Mouse (Mus musculus) midbrain, embryonic 14.5 days (tissue): ENCODE measurements around the gene Zfp462. TPM values are rescaled to one million over a fixed set of nuclear protein-coding genes. Genes with fewer than 3 reads are reported as not detected.

Source experiments
- ATAC-seq: fragments of 200-750 bp; cut with Nextera tagmentation; 2 replicates; pipeline ENCODE4 v1.8.0; 2017; ENCODE audit warnings: moderate number of reproducible peaks, moderate library complexity; ENCODE audit not compliant: low FRiP score, low TSS enrichment
- DNase-seq: peaks from one replicate; pipeline ENCODE4 v3.0.0-alpha.2; 2015
- H3K27ac ChIP-seq: fragments of 300-500 bp; sonication (generic); replicated peaks from 2 replicates; pipeline ENCODE4 v1.5.1; 2014; ENCODE audit warnings: mild to moderate bottlenecking, low read depth, low read length, moderate library complexity
- H3K27me3 ChIP-seq: fragments of 300-500 bp; sonication (generic); 2 replicates; pipeline ENCODE4 v1.6.1; 2014; ENCODE audit warnings: low read length, control low read depth, mixed read lengths; ENCODE audit not compliant: control insufficient read depth, insufficient read depth
- H3K36me3 ChIP-seq: fragments of 300-500 bp; sonication (generic); 2 replicates; pipeline ENCODE4 v1.6.1; 2014; ENCODE audit warnings: low read length, control low read depth; ENCODE audit not compliant: control insufficient read depth, insufficient read depth
- H3K4me1 ChIP-seq: fragments of 300-500 bp; sonication (generic); 2 replicates; pipeline ENCODE4 v1.6.1; 2014; ENCODE audit warnings: mild to moderate bottlenecking, antibody characterized with exemption, low read length, control low read depth; ENCODE audit not compliant: control insufficient read depth, insufficient read depth
- H3K4me2 ChIP-seq: fragments of 300-500 bp; sonication (generic); 2 replicates; pipeline ENCODE4 v1.6.1; 2014; ENCODE audit warnings: mild to moderate bottlenecking, low read length, moderate library complexity
- H3K4me3 ChIP-seq: fragments of 300-500 bp; sonication (generic); replicated peaks from 2 replicates; pipeline ENCODE4 v1.5.1; 2014; ENCODE audit warnings: low read depth, low read length
- H3K9ac ChIP-seq: fragments of 300-500 bp; sonication (generic); replicated peaks from 2 replicates; pipeline ENCODE4 v1.6.1; 2014; ENCODE audit warnings: mild to moderate bottlenecking, low read length, moderate library complexity
- H3K9me3 ChIP-seq: fragments of 300-500 bp; sonication (generic); 2 replicates; pipeline ENCODE4 v1.6.1; 2016; ENCODE audit warnings: low read length, control low read depth, mixed read lengths; ENCODE audit not compliant: control insufficient read depth
- WGBS: fragments of 180-500 bp; shearing (Covaris S2); extraction: QIAGEN DNeasy Blood & Tissue Kit; methylation state at CpG from one replicate; pipeline ENCODE4 v1.1.7; 2014; 5-methylcytosine and 5-hydroxymethylcytosine counted together
- polyA plus RNA-seq: library from polyadenylated mRNA; unstranded; fragments of >200 nt; fragmentation: Nextera tagmentation; extraction: Ambion mirVana; gene quantifications from 2 replicates; pipeline ENCODE4 v1.2.1, GENCODE M21; 2014

Gene Zfp462
- polyA plus RNA-seq, 1 experiment from 2014 or later = 19.6 TPM

DNA sequence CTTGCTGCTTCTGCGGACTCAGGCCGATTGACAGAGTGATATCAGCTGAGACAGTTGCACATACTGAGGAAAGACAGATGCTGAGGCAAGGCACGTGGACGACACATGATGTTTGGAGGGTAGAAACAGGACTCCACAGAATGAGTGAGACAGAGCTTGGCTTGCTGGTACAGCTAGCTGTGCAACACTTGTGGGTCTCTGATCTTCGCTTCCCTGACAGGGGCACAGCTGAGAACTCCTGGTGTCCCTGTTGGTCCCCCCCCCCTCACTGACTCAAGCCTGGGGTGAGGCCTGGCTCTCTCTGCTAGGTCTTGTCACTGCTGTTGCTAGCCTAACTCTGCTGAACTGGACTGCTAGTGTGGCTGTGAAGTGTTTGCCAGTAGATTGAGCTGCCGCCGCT, 18.7 kb downstream of the Zfp462 start:
- peaks cover 29% of the 10 kb centered on the region for H3K36me3 ChIP-seq
- H3K27ac ChIP-seq = no peak overlapping the region
- DNase-seq = no peak
- WGBS = 84% methylated on average over 7 of the region's 7 CpGs
- H3K27me3 ChIP-seq = no peaks in the 10 kb centered on the region
- no peak overlapping the region for H3K4me2 ChIP-seq
- H3K9ac ChIP-seq = no peak overlapping the region
- peaks cover 16% of the 10 kb centered on the region; the same call in 1 of the 2 replicates for H3K4me1 ChIP-seq
- no peak for ATAC-seq
- H3K9me3 ChIP-seq = no peaks in the 10 kb centered on the region
- no peak overlapping the region for H3K4me3 ChIP-seq

DNA sequence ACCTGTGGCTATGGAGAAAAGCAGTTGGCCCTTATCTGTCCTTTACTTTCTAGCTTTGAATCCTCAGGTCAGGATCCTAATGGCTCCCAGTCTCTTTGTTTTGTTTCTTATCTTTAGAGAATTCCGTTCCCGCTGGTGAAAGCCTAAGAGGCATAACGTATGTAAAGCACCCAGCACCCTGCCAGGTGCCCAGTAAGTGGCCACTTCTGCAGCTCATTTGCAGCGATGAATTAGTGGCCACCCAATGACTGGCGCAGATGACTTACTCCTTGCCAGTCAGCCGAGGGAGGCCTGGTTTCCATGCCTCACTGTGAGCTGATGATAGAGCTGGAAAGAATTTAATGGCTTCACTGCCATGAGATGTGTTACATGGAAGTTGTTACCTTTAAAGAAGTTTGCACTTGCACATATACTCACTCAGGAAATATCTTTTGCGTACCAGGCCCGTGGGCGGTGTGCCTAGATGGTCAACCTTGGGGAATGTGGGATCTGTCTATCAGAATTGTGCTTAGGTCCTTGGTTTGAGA, 20.4 kb downstream of the Zfp462 start:
- no peak for DNase-seq
- H3K27me3 ChIP-seq = no peaks in the 10 kb centered on the region
- H3K27ac ChIP-seq = no peak overlapping the region
- H3K4me3 ChIP-seq = no peak overlapping the region
- no peak overlapping the region for H3K4me2 ChIP-seq
- H3K36me3 ChIP-seq = peaks cover 29% of the 10 kb centered on the region
- no peak overlapping the region for H3K9ac ChIP-seq
- WGBS = 73% methylated on average over 9 of the region's 9 CpGs
- no peak for ATAC-seq
- H3K4me1 ChIP-seq = peaks cover 16% of the 10 kb centered on the region; the same call in 1 of the 2 replicates
- no peaks in the 10 kb centered on the region for H3K9me3 ChIP-seq

GRCm38 (mm10) chr4:54966161-54966806, 21.4 kb downstream of the Zfp462 start:
- peak; percentile 52 for DNase-seq

GRCm38 (mm10) chr4:54967166-54967565, 22.3 kb downstream of the Zfp462 start:
- no peak for DNase-seq
- no peak for ATAC-seq
- Histone ChIP-seq H3K9me3 (no peaks in the 10 kb centered on the region), H3K27ac (no peak overlapping the region), H3K4me1 (peaks cover 16% of the 10 kb centered on the region; the same call in 1 of the 2 replicates), H3K36me3 (peaks cover 15% of the 10 kb centered on the region), H3K4me2 (no peak overlapping the region), H3K9ac (no peak overlapping the region), H3K4me3 (no peak overlapping the region), H3K27me3 (no peaks in the 10 kb centered on the region)
- WGBS = 91% methylated on average over 4 of the region's 4 CpGs

More at GRCm38 (mm10) chr4:54966161-54966806, 21.4 kb downstream of the Zfp462 start:
- Histone ChIP-seq H3K36me3 (peaks cover 24% of the 10 kb centered on the region), H3K4me2 (peak overlapping the region; percentile 3; the same call in 1 of the 2 replicates), H3K4me3 (no peak overlapping the region), H3K27ac (0 out of 2 replicates have a peak overlapping the region, but pooled peaks have one; percentile 28), H3K4me1 (peaks cover 16% of the 10 kb centered on the region; the same call in 1 of the 2 replicates), H3K9me3 (no peaks in the 10 kb centered on the region), H3K27me3 (no peaks in the 10 kb centered on the region), H3K9ac (no peak overlapping the region)
- 70% methylated on average over 17 of the region's 17 CpGs for WGBS
- no peak for ATAC-seq

DNA sequence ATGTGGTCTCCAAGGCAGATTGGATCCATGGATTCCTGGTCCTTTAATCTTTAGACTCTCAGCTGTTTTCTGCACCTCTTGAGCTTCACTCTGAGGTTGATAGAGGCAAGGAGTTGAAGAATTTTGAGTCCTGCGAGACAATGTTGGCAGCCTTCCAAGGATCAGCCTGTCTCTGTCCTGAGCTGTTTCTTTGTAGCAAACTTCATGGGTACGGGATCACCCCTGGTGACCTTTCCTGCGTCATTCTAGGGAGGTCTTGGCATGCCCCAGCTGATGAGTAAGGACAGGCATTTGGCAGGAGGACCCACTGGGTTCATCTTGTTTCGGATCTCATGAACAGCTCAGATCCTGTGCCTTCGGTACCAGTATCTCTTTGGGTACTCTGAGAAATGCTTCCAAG, 22.9 kb downstream of the Zfp462 start:
- Histone ChIP-seq H3K4me2 (no peak overlapping the region), H3K9me3 (no peaks in the 10 kb centered on the region), H3K9ac (no peak overlapping the region), H3K4me3 (no peak overlapping the region), H3K36me3 (peaks cover 15% of the 10 kb centered on the region), H3K4me1 (peaks cover 16% of the 10 kb centered on the region; the same call in 1 of the 2 replicates), H3K27me3 (no peaks in the 10 kb centered on the region), H3K27ac (no peak overlapping the region)
- no peak for DNase-seq
- ATAC-seq = no peak
- 81% methylated on average over 5 of the region's 5 CpGs for WGBS

- WGBS = 92% methylated on average over 12 of the region's 12 CpGs
- H3K9me3 ChIP-seq = no peaks in the 10 kb centered on the region
- no peak overlapping the region for H3K4me3 ChIP-seq
- H3K4me1 ChIP-seq = peaks cover 16% of the 10 kb centered on the region; the same call in 1 of the 2 replicates
- no peak overlapping the region for H3K27ac ChIP-seq
- H3K4me2 ChIP-seq = no peak overlapping the region
- peaks cover 15% of the 10 kb centered on the region for H3K36me3 ChIP-seq
- DNase-seq = no peak
- no peaks in the 10 kb centered on the region for H3K27me3 ChIP-seq
- no peak overlapping the region for H3K9ac ChIP-seq
- ATAC-seq = no peak
Measured at GRCm38 (mm10) chr4:54969671-54970295, 24.9 kb downstream of the Zfp462 start.

DNA sequence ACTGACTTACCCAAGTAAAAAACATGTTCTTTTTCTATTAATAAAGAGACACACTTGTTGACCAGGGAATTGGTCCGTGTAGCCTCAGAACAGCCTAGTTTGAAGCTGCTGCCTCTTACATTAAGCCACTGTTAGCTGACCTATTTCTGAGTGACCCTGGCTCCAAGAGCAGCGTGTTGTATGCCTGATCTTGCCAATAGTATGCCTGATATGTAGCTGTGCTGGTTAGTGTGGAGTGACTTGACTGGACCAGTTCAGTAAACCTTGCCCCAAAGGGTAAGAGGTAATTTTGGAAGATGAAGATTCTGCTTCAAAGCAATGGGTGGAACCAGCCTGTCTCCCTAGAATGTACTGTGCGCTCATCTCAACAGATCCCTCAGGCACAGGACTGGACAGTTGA, 26.5 kb downstream of the Zfp462 start:
- peaks cover 15% of the 10 kb centered on the region for H3K36me3 ChIP-seq
- H3K9ac ChIP-seq = no peak overlapping the region
- DNase-seq (no peak), ATAC-seq (no peak)
- H3K4me3 ChIP-seq = no peak overlapping the region
- H3K4me2 ChIP-seq = no peak overlapping the region
- 0 out of 2 replicates have a peak, but pooled peaks cover 5% of the 10 kb centered on the region for H3K4me1 ChIP-seq
- H3K9me3 ChIP-seq = no peaks in the 10 kb centered on the region
- no peak overlapping the region for H3K27ac ChIP-seq
- 93% methylated on average over 3 of the region's 3 CpGs for WGBS
- no peaks in the 10 kb centered on the region for H3K27me3 ChIP-seq

DNA sequence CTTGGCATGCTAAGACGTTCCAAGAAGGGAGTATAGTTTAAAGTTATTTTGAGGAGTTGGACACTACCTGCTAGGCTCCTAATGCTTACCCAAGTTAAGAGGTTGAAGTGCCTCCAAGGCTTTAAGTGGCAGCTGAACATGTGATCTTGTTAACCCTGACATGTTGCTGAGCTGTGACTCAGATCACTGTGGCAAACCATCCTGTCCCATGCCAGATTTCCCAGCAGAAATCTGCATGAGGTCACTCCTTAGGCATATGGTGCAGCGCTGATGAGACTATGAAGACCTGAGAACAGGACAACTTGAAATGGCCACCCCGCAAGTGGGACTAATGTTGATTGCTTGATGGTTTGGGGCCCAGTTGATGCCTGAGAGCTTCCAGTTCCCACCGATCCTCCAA, 27.2 kb downstream of the Zfp462 start:
- WGBS = 93% methylated on average over 4 of the region's 4 CpGs
- Histone ChIP-seq H3K4me3 (no peak overlapping the region), H3K9me3 (no peaks in the 10 kb centered on the region), H3K9ac (no peak overlapping the region), H3K36me3 (peaks cover 8% of the 10 kb centered on the region), H3K4me2 (no peak overlapping the region), H3K4me1 (peaks cover under 1% of the 10 kb centered on the region; the same call in 1 of the 2 replicates), H3K27ac (no peak overlapping the region), H3K27me3 (no peaks in the 10 kb centered on the region)
- no peak for ATAC-seq
- no peak for DNase-seq
